Mouse (Mus musculus) thymus, adult 2 months (tissue): ENCODE data around the gene Map3k6. TPM values are rescaled to one million over a fixed set of nuclear protein-coding genes. Genes with fewer than 3 reads are reported as not detected.

Experiments used
- DNase-seq: peaks from one replicate; pipeline ENCODE4 v3.0.0; 2021
- H3K27ac ChIP-seq: fragments of 200-500 bp; 2 replicates; pipeline ENCODE4 v1.5.1; 2012; ENCODE audit warnings: low read length, control low read depth; ENCODE audit not compliant: control insufficient read depth, insufficient read depth
- H3K27me3 ChIP-seq: fragments of 200-500 bp; 2 replicates; pipeline ENCODE4 v1.6.1; 2012; ENCODE audit warnings: mild to moderate bottlenecking, low read length, moderate library complexity, mixed read lengths; ENCODE audit not compliant: control insufficient read depth, insufficient read depth
- H3K36me3 ChIP-seq: fragments of 200-500 bp; 2 replicates; pipeline ENCODE4 v1.6.1; 2012; ENCODE audit warnings: mild to moderate bottlenecking, low read length, moderate library complexity; ENCODE audit not compliant: control insufficient read depth, insufficient read depth
- H3K4me1 ChIP-seq: fragments of 200-500 bp; replicated peaks from 2 replicates; pipeline ENCODE4 v1.6.1; 2012; ENCODE audit warnings: low read length; ENCODE audit not compliant: control insufficient read depth, insufficient read depth
- H3K4me3 ChIP-seq: fragments of 200-500 bp; 2 replicates; pipeline ENCODE4 v1.5.1; 2012; ENCODE audit warnings: mild to moderate bottlenecking, low read length, control low read depth, moderate library complexity; ENCODE audit not compliant: control insufficient read depth, insufficient read depth
- CTCF ChIP-seq: fragments of 200-500 bp; IDR thresholded peaks from 2 replicates; pipeline ENCODE4 v1.5.1; 2012; ENCODE audit warnings: mild to moderate bottlenecking, control low read depth, low read length, moderate library complexity, borderline replicate concordance; ENCODE audit not compliant: control insufficient read depth, poor library complexity, insufficient read depth; ENCODE audit errors: extremely low read depth
- POLR2A ChIP-seq: fragments of 200-500 bp; IDR thresholded peaks from 2 replicates; pipeline ENCODE4 v1.6.1; 2012; ENCODE audit warnings: mild to moderate bottlenecking, low read length, control low read depth, moderate library complexity; ENCODE audit not compliant: control insufficient read depth, poor library complexity, insufficient read depth; ENCODE audit errors: extremely low read depth
- WGBS: fragments of 180-500 bp; shearing (Covaris S2); methylation state at CpG from one replicate; pipeline ENCODE4 v1.1.7; 2018; 5-methylcytosine and 5-hydroxymethylcytosine counted together
- polyA plus RNA-seq: library from polyadenylated mRNA; depleted of rRNA; stranded (reverse); fragments of >200 nt; gene quantifications from 2 replicates; pipeline ENCODE4 v1.2.3, GENCODE M21; 2012; rRNA removed

Map3k6 gene
- polyA plus RNA-seq: 2.8 and 4.6 TPM in 2 replicates

- WGBS: 21% methylated on average over 16 of the region's 16 CpGs
These were observed at the start of gene Map3k6 for GRCm38 (mm10) chr4:133240490-133240921. Gene Map3k6 (plus strand): TSS chr4:133240818.

GRCm38 (mm10) chr4:133194482-133194881, 46.1 kb upstream of the Map3k6 start:
- DNase-seq: no peak
- Histone ChIP-seq H3K4me1 (peaks cover 27% of the 10 kb centered on the region), H3K4me3 (no peak overlapping the region), H3K36me3 (peaks cover 64% of the 10 kb centered on the region), H3K27me3 (no peaks in the 10 kb centered on the region), H3K27ac (no peak overlapping the region)
- WGBS: 96% methylated on average over 11 of the region's 11 CpGs
- TF ChIP-seq POLR2A: no peak
- no peak for TF ChIP-seq CTCF

More at GRCm38 (mm10) chr4:133240490-133240921, at the start of gene Map3k6:
- Histone ChIP-seq H3K36me3 (no peaks in the 10 kb centered on the region), H3K4me1 (peaks cover 32% of the 10 kb centered on the region), H3K4me3 (peak within 1 kb of the TSS; percentile 70), H3K27ac (no peak within 1 kb of the TSS), H3K27me3 (no peaks in the 10 kb centered on the region)
- TF ChIP-seq POLR2A (no peak), CTCF (no peak)
- DNase-seq: no peak

- no peak for DNase-seq
- H3K36me3 ChIP-seq: peaks cover 59% of the 10 kb centered on the region
- H3K4me1 ChIP-seq: peaks cover 27% of the 10 kb centered on the region
- TF ChIP-seq CTCF (no peak), POLR2A (no peak)
- H3K27ac ChIP-seq: no peak overlapping the region
- no peaks in the 10 kb centered on the region for H3K27me3 ChIP-seq
- 72% methylated on average over 4 of the region's 4 CpGs for WGBS
- H3K4me3 ChIP-seq: no peak overlapping the region
These were observed 45.6 kb upstream of the Map3k6 start for GRCm38 (mm10) chr4:133195014-133195413.

DNA sequence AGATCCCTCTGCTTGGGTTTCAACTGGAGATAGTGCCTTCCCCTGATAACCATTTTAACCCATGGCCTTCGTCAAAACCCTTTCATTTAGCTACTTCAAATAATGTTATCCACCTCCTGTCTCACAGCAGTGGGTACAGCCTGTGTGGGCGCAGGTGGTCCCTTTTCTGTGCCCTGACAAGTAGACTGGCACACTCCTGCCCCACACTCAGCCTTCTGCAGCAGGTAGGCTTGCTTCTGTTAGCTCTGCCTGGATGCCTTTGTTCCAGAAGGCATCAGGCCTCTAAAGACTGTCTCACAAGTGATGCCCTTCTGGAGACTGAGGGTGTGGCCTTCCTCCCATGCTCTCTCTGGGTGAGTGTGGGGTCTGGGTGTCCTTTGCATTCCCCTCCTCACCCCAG, 44.5 kb upstream of the Map3k6 start:
- TF ChIP-seq CTCF: no peak
- no peak for TF ChIP-seq POLR2A
- no peaks in the 10 kb centered on the region for H3K27me3 ChIP-seq
- no peak for DNase-seq
- H3K36me3 ChIP-seq: peaks cover 47% of the 10 kb centered on the region
- 33% methylated on average over 2 of the region's 2 CpGs for WGBS
- H3K4me1 ChIP-seq: peaks cover 27% of the 10 kb centered on the region
- no peak overlapping the region for H3K4me3 ChIP-seq
- H3K27ac ChIP-seq: peak overlapping the region; percentile 64

GRCm38 (mm10) chr4:133196852-133197251, 43.8 kb upstream of the Map3k6 start:
- Histone ChIP-seq H3K4me3 (no peak overlapping the region), H3K36me3 (peaks cover 40% of the 10 kb centered on the region), H3K27ac (peak overlapping the region; percentile 64), H3K27me3 (no peaks in the 10 kb centered on the region), H3K4me1 (peaks cover 27% of the 10 kb centered on the region)
- WGBS: 9% methylated on average over 7 of the region's 7 CpGs
- TF ChIP-seq CTCF (0 out of 2 replicates have a peak, but pooled peaks have one; percentile 31), POLR2A (0 out of 2 replicates have a peak, but pooled peaks have one; percentile 4)
- peak; percentile 70 for DNase-seq

- no peak overlapping the region for H3K4me3 ChIP-seq
- TF ChIP-seq POLR2A: no peak
- TF ChIP-seq CTCF: no peak
- peaks cover 27% of the 10 kb centered on the region for H3K4me1 ChIP-seq
- H3K27ac ChIP-seq: peak overlapping the region; percentile 33
- H3K36me3 ChIP-seq: peaks cover 35% of the 10 kb centered on the region
- no peak for DNase-seq
- WGBS: 90% methylated on average over 5 of the region's 5 CpGs
- H3K27me3 ChIP-seq: no peaks in the 10 kb centered on the region
These were observed 43.3 kb upstream of the Map3k6 start for GRCm38 (mm10) chr4:133197355-133197754.

GRCm38 (mm10) chr4:133197801-133198286, 42.8 kb upstream of the Map3k6 start:
- no peak for DNase-seq
- 93% methylated on average over 13 of the region's 13 CpGs for WGBS
- TF ChIP-seq CTCF (no peak), POLR2A (no peak)
- Histone ChIP-seq H3K4me1 (peaks cover 27% of the 10 kb centered on the region), H3K27me3 (no peaks in the 10 kb centered on the region), H3K27ac (no peak overlapping the region), H3K36me3 (peaks cover 30% of the 10 kb centered on the region), H3K4me3 (no peak overlapping the region)
